Mouse (Mus musculus) retina, postnatal 1 day (tissue): ENCODE data around the gene Hand1.

Experiments used
- DNase-seq: peaks from one replicate; pipeline ENCODE4 v3.0.0-alpha.2; 2012

Gene Hand1

DNA sequence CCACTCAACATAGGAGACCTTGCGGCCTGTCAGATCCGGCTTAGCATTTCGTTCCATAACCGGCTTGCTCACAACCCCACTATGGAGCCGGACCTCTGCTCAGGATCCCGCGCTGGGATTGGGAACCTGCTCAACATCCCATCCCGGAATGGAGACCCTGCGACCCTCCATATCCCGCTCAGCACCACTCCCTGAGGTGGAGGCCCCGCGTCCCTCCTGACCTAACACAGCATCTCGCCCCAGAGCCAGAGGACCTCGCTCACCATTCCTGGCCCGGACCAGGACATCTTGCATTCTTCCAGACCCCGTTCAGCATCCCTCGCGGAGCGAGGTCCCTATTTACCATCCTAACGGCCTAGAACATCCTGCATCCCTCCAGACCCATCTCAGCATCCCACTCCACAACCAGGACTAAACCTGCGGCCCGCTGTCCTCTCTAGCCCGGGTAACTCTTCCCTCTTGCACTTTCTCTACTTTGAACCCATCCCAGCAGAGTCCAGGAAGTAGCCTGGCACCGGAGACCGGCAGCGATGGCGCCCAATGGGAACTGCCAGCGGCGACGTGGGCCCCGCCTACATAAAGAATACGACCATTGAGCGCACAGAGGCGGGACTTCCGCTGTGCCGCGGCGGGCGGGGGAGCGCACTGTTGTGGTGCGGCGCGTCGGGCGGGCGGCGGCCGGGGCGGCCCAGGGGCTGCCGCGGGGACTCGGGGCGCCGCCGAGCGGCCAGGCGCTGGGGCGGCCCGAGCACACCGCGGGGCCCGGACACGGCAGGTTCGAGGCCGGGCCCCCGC lies 31.4 kb downstream of the Hand1 start, which contains the start of gene Sap30l:
Sap30l (plus strand) TSS at position 667 of the 795 bp plus-strand sequence.
- DNase-seq: peak; percentile 97

DNA sequence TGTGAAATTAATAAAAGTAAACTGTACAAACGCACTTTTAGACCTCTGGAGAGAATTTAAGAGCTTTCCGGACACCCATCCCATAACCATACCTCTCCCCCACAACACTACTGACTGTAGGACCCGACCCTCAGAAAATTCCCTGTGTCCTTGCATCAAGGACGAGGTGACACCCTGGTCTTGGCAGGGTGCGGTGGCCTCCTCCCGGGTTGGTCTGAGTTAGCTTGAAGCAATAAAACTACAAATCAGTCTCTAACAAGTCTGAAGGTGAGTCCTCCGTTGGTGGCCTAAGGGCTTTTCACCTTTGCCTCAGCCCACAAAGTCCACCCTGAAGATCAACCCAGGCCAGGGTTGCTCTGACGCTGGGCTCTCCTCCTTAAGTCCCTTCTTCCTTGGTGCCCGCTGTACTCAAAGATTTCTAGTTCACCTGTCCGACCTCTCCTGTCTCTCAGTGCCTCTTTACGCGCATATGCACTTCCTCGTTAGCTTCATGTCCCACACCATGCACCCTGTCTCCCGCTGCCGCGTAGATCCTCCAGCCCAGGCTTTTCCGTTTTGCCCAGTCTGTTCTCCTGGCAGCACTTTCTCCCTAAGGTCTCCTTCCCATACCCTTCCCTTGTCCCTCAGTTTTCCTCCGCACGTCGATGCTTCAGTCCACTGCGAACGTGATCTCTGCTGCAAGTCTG lies 32.2 kb downstream of the Hand1 start:
- no peak for DNase-seq

DNA sequence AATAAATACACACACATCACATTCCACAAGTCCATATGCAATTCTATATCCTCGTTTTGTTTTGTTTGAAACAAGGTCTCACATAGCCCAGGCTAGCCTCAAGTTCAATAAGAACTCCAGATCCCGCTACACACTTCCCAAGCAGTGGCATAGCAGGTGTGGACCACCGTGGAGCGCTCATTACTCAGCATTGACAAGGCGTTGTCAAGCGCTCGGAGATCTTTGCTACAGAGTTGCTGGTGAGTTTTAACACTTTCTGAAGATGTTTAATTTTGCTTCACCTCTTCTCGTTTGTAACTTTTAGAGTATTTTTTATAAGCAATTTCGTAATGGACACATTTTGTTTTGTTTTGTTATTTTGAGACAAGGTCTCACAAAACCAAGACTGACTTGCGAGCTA lies 33.2 kb downstream of the Hand1 start:
- no peak for DNase-seq

DNA sequence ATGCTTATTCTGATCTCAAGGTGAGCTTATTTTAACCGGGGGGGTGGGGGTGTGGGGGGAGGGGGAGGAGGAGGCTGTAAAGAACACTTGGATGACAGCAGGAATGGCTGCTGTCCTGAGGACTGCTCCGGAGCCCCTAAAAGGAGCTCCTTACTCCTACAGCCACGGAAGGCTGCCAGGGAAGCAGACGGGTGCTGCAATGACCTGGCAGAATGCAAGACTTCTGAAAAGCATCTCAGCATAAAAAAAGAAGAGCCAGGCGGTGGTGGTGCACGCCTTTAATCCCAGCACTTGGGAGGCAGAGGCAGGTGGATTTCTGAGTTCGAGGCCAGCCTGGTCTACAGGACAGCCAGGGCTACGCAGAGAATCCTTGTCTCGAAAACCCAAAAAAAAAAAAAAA lies 34.8 kb downstream of the Hand1 start:
- no peak for DNase-seq

DNA sequence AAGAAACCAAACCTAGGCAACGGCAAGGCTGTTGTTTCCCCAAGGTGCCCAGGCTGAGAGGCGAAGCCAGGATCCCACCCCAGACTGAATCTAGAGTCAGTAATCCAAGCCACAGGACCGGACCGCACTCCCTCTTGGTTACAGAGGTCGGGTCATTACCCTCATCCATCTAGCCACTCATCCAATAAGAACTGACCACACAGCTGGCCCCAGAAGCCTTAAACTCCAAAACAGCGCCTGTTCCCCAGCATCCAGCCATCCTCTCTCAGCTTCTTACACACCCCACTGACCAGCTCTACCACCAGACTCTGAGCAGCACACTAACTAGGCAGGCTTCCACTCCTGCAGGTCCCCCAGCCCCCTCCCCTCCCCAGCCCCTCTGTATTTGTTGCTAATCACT lies 37.5 kb downstream of the Hand1 start:
- no peak for DNase-seq

DNA sequence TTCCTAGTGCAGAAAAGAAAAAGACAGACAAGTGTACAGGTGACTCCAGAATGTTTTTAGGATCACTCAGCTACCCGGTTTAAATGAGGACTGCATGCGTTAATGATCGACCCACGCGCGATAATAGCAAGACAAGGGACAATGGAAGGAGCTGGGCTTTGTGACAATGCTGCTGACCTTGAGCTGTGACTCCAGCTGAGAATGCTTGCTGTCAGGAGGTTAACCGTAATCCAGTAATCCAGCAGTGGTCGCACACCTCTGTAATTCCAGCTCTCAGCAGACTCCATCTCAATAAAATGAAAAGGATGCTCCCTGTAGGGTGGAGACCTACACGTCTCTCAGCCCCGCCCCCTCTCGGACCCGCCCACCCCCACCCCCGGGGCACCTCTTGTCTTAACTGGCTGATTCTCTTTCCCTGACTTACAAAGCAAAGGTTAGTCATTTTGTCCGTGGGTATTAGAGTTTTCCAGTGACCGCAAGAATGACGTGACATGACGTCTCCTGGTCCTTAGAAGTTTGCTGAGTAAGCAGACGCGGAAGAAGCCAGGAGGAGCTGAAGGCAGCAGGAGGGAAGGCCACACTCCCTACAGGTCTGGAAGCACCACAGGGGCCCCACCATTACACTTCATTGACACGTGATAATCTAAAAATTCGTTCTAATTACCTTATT lies 41.6 kb downstream of the Hand1 start:
- DNase-seq: no peak

DNA sequence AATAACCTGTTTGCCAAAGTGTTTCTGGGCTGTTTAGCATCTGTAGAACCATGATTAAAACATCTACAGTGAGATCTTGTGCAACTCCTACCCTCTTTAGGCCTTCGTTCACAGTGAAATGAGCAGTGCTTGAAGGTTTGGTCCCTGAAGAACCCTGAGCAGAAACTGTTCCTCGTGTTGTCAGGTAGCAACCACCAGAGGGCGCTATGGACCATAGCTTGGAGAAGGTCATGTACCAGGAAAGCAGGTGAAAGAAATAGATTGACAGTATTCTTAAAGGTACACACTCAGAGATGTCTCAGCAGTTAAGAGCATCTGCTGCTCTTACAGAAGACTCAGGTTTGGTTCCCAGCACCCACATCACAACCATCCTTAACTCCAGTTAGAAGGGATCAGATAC lies 44.7 kb downstream of the Hand1 start:
- DNase-seq: no peak

DNA sequence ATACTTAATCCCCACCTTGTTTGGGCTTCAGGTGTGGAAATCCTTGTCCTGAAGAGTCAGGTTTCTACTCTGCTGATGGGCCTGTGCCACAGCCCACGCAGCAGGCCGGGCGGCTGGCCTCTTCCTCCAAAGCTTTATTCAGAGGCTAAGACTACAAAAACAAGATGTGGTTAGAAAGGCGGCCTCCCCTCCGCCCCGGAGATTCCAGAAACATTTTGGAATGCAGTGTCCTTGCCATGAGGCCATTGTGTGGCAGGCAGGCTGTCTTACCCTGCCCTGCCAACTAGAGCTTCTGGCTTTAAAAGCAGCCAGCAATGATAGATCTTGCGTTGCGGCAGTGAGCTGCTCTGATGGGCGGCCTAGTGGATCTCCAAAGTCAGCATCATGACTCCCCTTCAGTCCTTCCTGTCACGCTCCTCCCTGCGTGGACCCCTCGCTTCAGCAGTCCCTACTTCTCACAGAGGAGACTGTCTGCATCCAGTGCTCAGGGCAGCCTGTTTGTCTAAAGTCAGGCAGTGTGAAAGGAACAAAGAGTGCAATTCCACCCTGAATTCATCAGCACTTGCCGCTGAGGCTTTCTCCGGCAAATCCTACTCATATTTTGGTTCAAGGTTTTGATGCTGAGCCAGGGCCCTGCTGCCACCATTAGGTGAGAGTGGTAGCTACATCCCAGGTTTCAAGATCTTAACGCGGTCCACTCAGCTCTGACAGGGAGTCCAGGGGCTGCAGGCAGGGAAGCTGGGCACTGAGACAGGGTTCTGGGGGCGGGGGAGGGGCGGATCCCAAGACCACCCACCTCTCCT lies 45.8 kb downstream of the Hand1 start:
- DNase-seq: peak; percentile 56

DNA sequence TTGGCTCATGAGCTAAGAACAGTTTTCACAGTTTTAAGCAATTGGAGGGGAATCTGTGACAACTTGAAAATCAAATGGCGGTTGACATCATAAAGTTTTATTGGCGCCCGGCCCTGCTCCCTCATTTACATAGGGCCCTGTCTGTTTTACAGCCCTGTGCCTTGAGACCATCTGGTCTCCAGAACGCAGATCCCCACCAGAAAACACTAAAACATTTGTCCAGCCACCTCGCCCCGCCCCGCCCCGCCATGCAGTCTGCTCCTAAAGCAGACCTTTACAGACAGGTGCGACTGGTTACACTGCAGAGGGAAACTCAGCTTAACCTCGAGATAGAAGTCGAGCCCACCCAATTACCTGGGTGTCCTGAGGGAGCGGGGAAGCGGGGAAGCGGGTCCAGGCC lies 52.8 kb downstream of the Hand1 start:
- DNase-seq: no peak
